Mouse (Mus musculus) stomach, embryonic 14.5 days (tissue): ENCODE results near the gene 2900026A02Rik. TPM values are rescaled to one million over a fixed set of nuclear protein-coding genes. Genes with fewer than 3 reads are reported as not detected.
A peak's percentile ranks its signal among the peaks of the same experiment; 100 is the strongest.

Source experiments
- ATAC-seq: fragments of 200-750 bp; cut with Nextera tagmentation; 2 replicates; pipeline ENCODE4 v1.8.0; 2017; ENCODE audit warnings: low read depth, moderate TSS enrichment; ENCODE audit not compliant: insufficient number of reproducible peaks, insufficient read depth, low FRiP score
- H3K27ac ChIP-seq: fragments of 300-500 bp; sonication (generic); 2 replicates; pipeline ENCODE4 v1.5.1; 2014; ENCODE audit warnings: mild to moderate bottlenecking, low read length, moderate library complexity, mixed read lengths
- H3K27me3 ChIP-seq: fragments of 300-500 bp; sonication (generic); 2 replicates; pipeline ENCODE4 v1.6.1; 2014; ENCODE audit warnings: low read length, control low read depth, mixed read lengths; ENCODE audit not compliant: control insufficient read depth, insufficient read depth
- H3K36me3 ChIP-seq: fragments of 300-500 bp; sonication (generic); 2 replicates; pipeline ENCODE4 v1.6.1; 2014; ENCODE audit warnings: mild to moderate bottlenecking, control low read depth, low read length, moderate library complexity, mixed read lengths; ENCODE audit not compliant: control insufficient read depth, insufficient read depth
- H3K4me1 ChIP-seq: fragments of 300-500 bp; sonication (generic); 2 replicates; pipeline ENCODE4 v1.6.1; 2014; ENCODE audit warnings: low read length, control low read depth, mixed read lengths; ENCODE audit not compliant: control insufficient read depth, insufficient read depth
- H3K4me2 ChIP-seq: fragments of 300-500 bp; sonication (generic); replicated peaks from 2 replicates; pipeline ENCODE4 v1.6.1; 2014; ENCODE audit warnings: low read depth, low read length, control low read depth
- H3K4me3 ChIP-seq: fragments of 300-500 bp; sonication (generic); 2 replicates; pipeline ENCODE4 v1.5.1; 2014; ENCODE audit warnings: low read depth, low read length, control low read depth
- H3K9ac ChIP-seq: fragments of 300-500 bp; sonication (generic); replicated peaks from 2 replicates; pipeline ENCODE4 v1.6.1; 2014; ENCODE audit warnings: low read depth, mild to moderate bottlenecking, control low read depth, low read length, moderate library complexity, mixed read lengths
- H3K9me3 ChIP-seq: fragments of 300-500 bp; sonication (generic); 2 replicates; pipeline ENCODE4 v1.6.1; 2016; ENCODE audit warnings: low read depth, low read length, control low read depth; ENCODE audit not compliant: control insufficient read depth
- WGBS: fragments of 180-500 bp; shearing (Covaris S2); extraction: QIAGEN DNeasy Blood & Tissue Kit; methylation state at CpG from one replicate; pipeline ENCODE4 v1.1.7; 2014; 5-methylcytosine and 5-hydroxymethylcytosine counted together
- polyA plus RNA-seq: library from polyadenylated mRNA; unstranded; fragments of >200 nt; fragmentation: Nextera tagmentation; extraction: Ambion mirVana; gene quantifications from 2 replicates; pipeline ENCODE4 v1.2.1, GENCODE M21; 2014

The 2900026A02Rik gene
- 9.2 and 10.2 TPM in 2 replicates for polyA plus RNA-seq

- H3K9me3 ChIP-seq: no peaks in the 10 kb centered on the region
- peak; percentile 47 for ATAC-seq
- H3K36me3 ChIP-seq: no peaks in the 10 kb centered on the region
- H3K27ac ChIP-seq: peak within 1 kb of the TSS; percentile 63
- H3K27me3 ChIP-seq: no peaks in the 10 kb centered on the region
- H3K4me1 ChIP-seq: peaks cover 17% of the 10 kb centered on the region; the same call in 1 of the 2 replicates
- H3K9ac ChIP-seq: peak within 1 kb of the TSS; percentile 57
- peak within 1 kb of the TSS; percentile 65 for H3K4me3 ChIP-seq
- H3K4me2 ChIP-seq: peak within 1 kb of the TSS; percentile 98
- WGBS: 8% methylated on average over 58 of the region's 62 CpGs
Observed at GRCm38 (mm10) chr5:113221147-113221865, at the start of gene 2900026A02Rik. Gene 2900026A02Rik (minus strand): TSS chr5:113221236.

DNA sequence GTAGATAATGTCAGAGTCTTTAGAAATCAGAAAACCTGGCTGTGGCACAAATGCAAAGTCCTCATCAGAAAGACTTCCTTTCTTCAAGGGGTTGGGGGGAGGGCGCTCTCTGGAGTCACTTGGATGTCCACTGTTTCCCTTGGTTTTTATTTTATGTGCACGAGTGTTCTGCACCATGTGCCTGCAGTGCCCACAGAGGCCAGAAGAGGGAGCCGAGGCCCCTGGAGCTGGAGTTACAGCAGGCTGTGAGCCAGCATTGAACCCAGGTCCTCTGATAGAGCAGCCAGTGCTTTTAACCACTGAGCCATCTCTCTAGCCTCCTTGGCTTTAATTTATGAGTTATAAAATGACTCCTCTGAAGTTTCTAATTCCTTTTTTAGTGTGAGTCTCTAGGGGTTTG, 49.0 kb upstream of the 2900026A02Rik start:
- H3K36me3 ChIP-seq: no peaks in the 10 kb centered on the region
- H3K9me3 ChIP-seq: no peaks in the 10 kb centered on the region
- H3K4me1 ChIP-seq: no peaks in the 10 kb centered on the region
- no peak for ATAC-seq
- no peak overlapping the region for H3K4me3 ChIP-seq
- no peaks in the 10 kb centered on the region for H3K27me3 ChIP-seq
- H3K27ac ChIP-seq: no peak overlapping the region
- 75% methylated on average over 3 of the region's 3 CpGs for WGBS
- H3K9ac ChIP-seq: no peak overlapping the region
- no peak overlapping the region for H3K4me2 ChIP-seq

- Histone ChIP-seq H3K9me3 (no peaks in the 10 kb centered on the region), H3K4me3 (no peak overlapping the region), H3K4me1 (no peaks in the 10 kb centered on the region), H3K4me2 (no peak overlapping the region), H3K27ac (no peak overlapping the region), H3K9ac (no peak overlapping the region), H3K36me3 (no peaks in the 10 kb centered on the region), H3K27me3 (no peaks in the 10 kb centered on the region)
- ATAC-seq: 0 out of 2 replicates have a peak, but pooled peaks have one; percentile 33
Observed at GRCm38 (mm10) chr5:113268246-113268645, 47.2 kb upstream of the 2900026A02Rik start.

- no peak overlapping the region for H3K27ac ChIP-seq
Observed at GRCm38 (mm10) chr5:113265637-113266036, 44.6 kb upstream of the 2900026A02Rik start.

DNA sequence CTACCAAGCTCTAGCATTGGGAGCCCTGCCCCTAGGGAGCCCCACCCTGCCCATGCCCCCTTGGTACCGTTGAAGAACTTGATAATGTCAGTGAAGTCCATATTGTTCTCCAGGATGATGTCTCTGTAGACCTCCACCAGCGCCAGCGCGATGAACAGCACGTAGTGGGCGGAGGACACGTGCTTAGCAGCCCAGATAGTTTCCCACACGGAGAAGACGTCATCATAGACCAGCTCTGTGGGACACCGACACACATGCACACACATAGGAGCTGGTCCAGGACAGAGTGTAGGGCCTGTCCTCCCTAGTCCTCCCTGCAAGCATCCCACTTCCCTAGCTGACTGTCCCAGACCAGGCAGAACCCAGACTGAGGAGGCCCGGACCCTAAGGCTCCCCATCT, 29.8 kb upstream of the 2900026A02Rik start:
- 93% methylated on average over 11 of the region's 11 CpGs for WGBS
- no peak overlapping the region for H3K4me3 ChIP-seq
- no peak overlapping the region for H3K27ac ChIP-seq
- no peak overlapping the region for H3K9ac ChIP-seq
- H3K9me3 ChIP-seq: no peaks in the 10 kb centered on the region
- ATAC-seq: no peak
- H3K4me1 ChIP-seq: no peaks in the 10 kb centered on the region
- no peaks in the 10 kb centered on the region for H3K27me3 ChIP-seq
- no peak overlapping the region for H3K4me2 ChIP-seq
- H3K36me3 ChIP-seq: no peaks in the 10 kb centered on the region

More at GRCm38 (mm10) chr5:113265637-113266036, 44.6 kb upstream of the 2900026A02Rik start:
- H3K9me3 ChIP-seq: no peaks in the 10 kb centered on the region
- no peak overlapping the region for H3K9ac ChIP-seq
- WGBS: 74% methylated on average over 8 of the region's 8 CpGs
- H3K4me2 ChIP-seq: no peak overlapping the region
- no peaks in the 10 kb centered on the region for H3K36me3 ChIP-seq
- H3K4me3 ChIP-seq: no peak overlapping the region
- H3K4me1 ChIP-seq: no peaks in the 10 kb centered on the region
- H3K27me3 ChIP-seq: no peaks in the 10 kb centered on the region
- ATAC-seq: no peak

GRCm38 (mm10) chr5:113249263-113249930, 28.4 kb upstream of the 2900026A02Rik start:
- no peak for ATAC-seq
- H3K36me3 ChIP-seq: no peaks in the 10 kb centered on the region

GRCm38 (mm10) chr5:113230196-113230595, 9.2 kb upstream of the 2900026A02Rik start:
- no peak for ATAC-seq
- Histone ChIP-seq H3K36me3 (no peaks in the 10 kb centered on the region), H3K4me1 (peaks cover 11% of the 10 kb centered on the region; the same call in 1 of the 2 replicates), H3K27ac (no peak overlapping the region), H3K9me3 (no peaks in the 10 kb centered on the region), H3K4me3 (no peak overlapping the region), H3K9ac (no peak overlapping the region), H3K27me3 (no peaks in the 10 kb centered on the region), H3K4me2 (no peak overlapping the region)
- 63% methylated on average over 5 of the region's 5 CpGs for WGBS

More at GRCm38 (mm10) chr5:113249263-113249930, 28.4 kb upstream of the 2900026A02Rik start:
- H3K27ac ChIP-seq: no peak overlapping the region
- no peaks in the 10 kb centered on the region for H3K27me3 ChIP-seq
- H3K4me1 ChIP-seq: no peaks in the 10 kb centered on the region
- 60% methylated on average over 8 of the region's 8 CpGs for WGBS
- H3K4me2 ChIP-seq: no peak overlapping the region
- H3K9me3 ChIP-seq: no peaks in the 10 kb centered on the region
- H3K4me3 ChIP-seq: no peak overlapping the region
- H3K9ac ChIP-seq: no peak overlapping the region

DNA sequence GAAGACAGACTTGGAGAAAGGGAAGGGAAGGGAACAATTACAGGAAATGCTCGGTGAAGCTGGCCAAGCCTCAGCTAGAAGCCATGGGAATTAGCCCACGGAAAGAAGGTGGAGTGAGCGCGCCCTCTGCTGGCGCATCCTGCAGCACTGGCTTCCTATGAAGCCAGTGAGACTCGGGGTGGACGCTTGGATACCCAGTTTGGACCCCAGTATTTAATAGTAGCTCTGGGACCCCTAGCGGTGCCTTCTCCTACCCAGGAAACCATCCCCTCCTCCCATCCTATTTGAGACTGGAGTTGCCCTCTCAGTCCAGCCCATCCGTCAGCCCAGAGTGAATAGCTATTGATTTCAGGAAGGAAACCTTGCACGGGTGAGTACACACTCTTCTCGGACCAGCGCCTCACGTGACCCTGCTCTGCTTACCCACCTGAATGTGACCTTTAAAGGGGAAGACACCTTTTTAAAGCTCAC, 5.6 kb upstream of the 2900026A02Rik start, which contains the start of gene Tmem211:
Gene Tmem211, plus strand, starts transcription at position 278 of the 471 bp plus-strand sequence.
- H3K27me3 ChIP-seq: no peaks in the 10 kb centered on the region
- peak within 1 kb of the TSS; percentile 56; the same call in 1 of the 2 replicates for H3K27ac ChIP-seq
- H3K4me3 ChIP-seq: 0 out of 2 replicates have a peak within 1 kb of the TSS, but pooled peaks have one; percentile 5
- peak within 1 kb of the TSS; percentile 36 for H3K4me2 ChIP-seq
- H3K36me3 ChIP-seq: no peaks in the 10 kb centered on the region
- under 1% methylated on average over 13 of the region's 13 CpGs for WGBS
- peak; percentile 65; the same call in 1 of the 2 replicates for ATAC-seq
- H3K4me1 ChIP-seq: peaks cover 11% of the 10 kb centered on the region; the same call in 1 of the 2 replicates
- H3K9me3 ChIP-seq: no peaks in the 10 kb centered on the region
- 0 out of 2 replicates have a peak within 1 kb of the TSS, but pooled peaks have one; percentile 6 for H3K9ac ChIP-seq
